Mouse (Mus musculus): ENCODE data around the gene Fto. TPM values are rescaled to one million over a fixed set of nuclear protein-coding genes. Genes with fewer than 3 reads are reported as not detected.

The Fto gene
- polyA plus RNA-seq, 1 experiment from 2014 or later: 72.1 TPM

GRCm38 (mm10) chr8:91443911-91444310 is 130.6 kb downstream of the Fto start:
- Histone ChIP-seq H3K4me1 (ENCODE audit: control insufficient read depth, insufficient read depth, low read length) (no peaks in the 10 kb centered on the region), H3K36me3 (ENCODE audit: control insufficient read depth, insufficient read depth) (no peaks in the 10 kb centered on the region), H3K4me2 (ENCODE audit: low read depth, low read length) (no peak overlapping the region), H3K9ac (ENCODE audit: low read length) (no peak overlapping the region), H3K27ac (ENCODE audit: low read length) (no peak overlapping the region), H3K4me3 (ENCODE audit: low read length) (no peak overlapping the region), H3K9me3 (replicated peaks; ENCODE audit: control insufficient read depth, low read length) (no peaks in the 10 kb centered on the region), H3K27me3 (ENCODE audit: control insufficient read depth, insufficient read depth, low read length) (no peaks in the 10 kb centered on the region)
- 63% methylated on average over 4 of the region's 4 CpGs for WGBS
- ATAC-seq (replicated peaks; ENCODE audit: extremely low read depth, insufficient read depth, low FRiP score): no peak

GRCm38 (mm10) chr8:91444636-91445410 is 131.5 kb downstream of the Fto start:
- no peak for ATAC-seq (replicated peaks; ENCODE audit: extremely low read depth, insufficient read depth, low FRiP score)
- 77% methylated on average over 11 of the region's 11 CpGs for WGBS
- H3K27ac ChIP-seq (ENCODE audit: low read length): no peak overlapping the region
- no peaks in the 10 kb centered on the region for H3K36me3 ChIP-seq (ENCODE audit: control insufficient read depth, insufficient read depth)
- no peak overlapping the region for H3K4me3 ChIP-seq (ENCODE audit: low read length)
- no peak overlapping the region for H3K4me2 ChIP-seq (ENCODE audit: low read depth, low read length)
- H3K4me1 ChIP-seq (ENCODE audit: control insufficient read depth, insufficient read depth, low read length): no peaks in the 10 kb centered on the region
- no peaks in the 10 kb centered on the region for H3K9me3 ChIP-seq (replicated peaks; ENCODE audit: control insufficient read depth, low read length)
- no peak overlapping the region for H3K9ac ChIP-seq (ENCODE audit: low read length)
- no peaks in the 10 kb centered on the region for H3K27me3 ChIP-seq (ENCODE audit: control insufficient read depth, insufficient read depth, low read length)

- Histone ChIP-seq H3K27me3 (ENCODE audit: control insufficient read depth, insufficient read depth, low read length) (no peaks in the 10 kb centered on the region), H3K9me3 (replicated peaks; ENCODE audit: control insufficient read depth, low read length) (no peaks in the 10 kb centered on the region), H3K27ac (ENCODE audit: low read length) (no peak overlapping the region), H3K36me3 (ENCODE audit: control insufficient read depth, insufficient read depth) (no peaks in the 10 kb centered on the region), H3K9ac (ENCODE audit: low read length) (no peak overlapping the region), H3K4me3 (ENCODE audit: low read length) (no peak overlapping the region), H3K4me1 (ENCODE audit: control insufficient read depth, insufficient read depth, low read length) (no peaks in the 10 kb centered on the region), H3K4me2 (ENCODE audit: low read depth, low read length) (no peak overlapping the region)
- no peak for ATAC-seq (replicated peaks; ENCODE audit: extremely low read depth, insufficient read depth, low FRiP score)
- 77% methylated on average over 10 of the region's 10 CpGs for WGBS
These were observed 132.2 kb downstream of the Fto start for GRCm38 (mm10) chr8:91445516-91445915.

GRCm38 (mm10) chr8:91446008-91446407 is 132.7 kb downstream of the Fto start:
- WGBS: 87% methylated on average over 5 of the region's 5 CpGs

GRCm38 (mm10) chr8:91448667-91449329 is 135.5 kb downstream of the Fto start:
- no peaks in the 10 kb centered on the region for H3K27me3 ChIP-seq (ENCODE audit: control insufficient read depth, insufficient read depth, low read length)
- H3K4me1 ChIP-seq (ENCODE audit: control insufficient read depth, insufficient read depth, low read length): no peaks in the 10 kb centered on the region
- no peaks in the 10 kb centered on the region for H3K9me3 ChIP-seq (replicated peaks; ENCODE audit: control insufficient read depth, low read length)
- H3K4me3 ChIP-seq (ENCODE audit: low read length): no peak overlapping the region
- no peak overlapping the region for H3K9ac ChIP-seq (ENCODE audit: low read length)
- no peaks in the 10 kb centered on the region for H3K36me3 ChIP-seq (ENCODE audit: control insufficient read depth, insufficient read depth)
- no peak for ATAC-seq (replicated peaks; ENCODE audit: extremely low read depth, insufficient read depth, low FRiP score)
- 82% methylated on average over 7 of the region's 7 CpGs for WGBS
- no peak overlapping the region for H3K27ac ChIP-seq (ENCODE audit: low read length)
- H3K4me2 ChIP-seq (ENCODE audit: low read depth, low read length): no peak overlapping the region

More at GRCm38 (mm10) chr8:91446008-91446407, 132.7 kb downstream of the Fto start:
- H3K9ac ChIP-seq (ENCODE audit: low read length): no peak overlapping the region
- no peaks in the 10 kb centered on the region for H3K36me3 ChIP-seq (ENCODE audit: control insufficient read depth, insufficient read depth)
- no peaks in the 10 kb centered on the region for H3K9me3 ChIP-seq (replicated peaks; ENCODE audit: control insufficient read depth, low read length)
- no peak overlapping the region for H3K27ac ChIP-seq (ENCODE audit: low read length)
- H3K27me3 ChIP-seq (ENCODE audit: control insufficient read depth, insufficient read depth, low read length): no peaks in the 10 kb centered on the region
- ATAC-seq (replicated peaks; ENCODE audit: extremely low read depth, insufficient read depth, low FRiP score): no peak
- no peak overlapping the region for H3K4me3 ChIP-seq (ENCODE audit: low read length)
- no peaks in the 10 kb centered on the region for H3K4me1 ChIP-seq (ENCODE audit: control insufficient read depth, insufficient read depth, low read length)
- H3K4me2 ChIP-seq (ENCODE audit: low read depth, low read length): no peak overlapping the region

- 97% methylated on average over 2 of the region's 2 CpGs for WGBS
- no peak overlapping the region for H3K27ac ChIP-seq (ENCODE audit: low read length)
These were observed 141.6 kb downstream of the Fto start for GRCm38 (mm10) chr8:91454926-91455325.

GRCm38 (mm10) chr8:91455591-91455990 is 142.3 kb downstream of the Fto start:
- H3K27me3 ChIP-seq (ENCODE audit: control insufficient read depth, insufficient read depth, low read length): no peaks in the 10 kb centered on the region
- no peaks in the 10 kb centered on the region for H3K36me3 ChIP-seq (ENCODE audit: control insufficient read depth, insufficient read depth)
- no peak overlapping the region for H3K4me3 ChIP-seq (ENCODE audit: low read length)
- H3K4me1 ChIP-seq (ENCODE audit: control insufficient read depth, insufficient read depth, low read length): no peaks in the 10 kb centered on the region
- H3K9me3 ChIP-seq (replicated peaks; ENCODE audit: control insufficient read depth, low read length): no peaks in the 10 kb centered on the region
- no peak overlapping the region for H3K9ac ChIP-seq (ENCODE audit: low read length)
- ATAC-seq (replicated peaks; ENCODE audit: extremely low read depth, insufficient read depth, low FRiP score): no peak
- H3K4me2 ChIP-seq (ENCODE audit: low read depth, low read length): no peak overlapping the region
- H3K27ac ChIP-seq (ENCODE audit: low read length): no peak overlapping the region
- WGBS: 87% methylated on average over 5 of the region's 5 CpGs

More at GRCm38 (mm10) chr8:91454926-91455325, 141.6 kb downstream of the Fto start:
- no peaks in the 10 kb centered on the region for H3K4me1 ChIP-seq (ENCODE audit: control insufficient read depth, insufficient read depth, low read length)
- H3K4me2 ChIP-seq (ENCODE audit: low read depth, low read length): no peak overlapping the region
- H3K9ac ChIP-seq (ENCODE audit: low read length): no peak overlapping the region
- H3K9me3 ChIP-seq (replicated peaks; ENCODE audit: control insufficient read depth, low read length): no peaks in the 10 kb centered on the region
- no peaks in the 10 kb centered on the region for H3K36me3 ChIP-seq (ENCODE audit: control insufficient read depth, insufficient read depth)
- ATAC-seq (replicated peaks; ENCODE audit: extremely low read depth, insufficient read depth, low FRiP score): no peak
- H3K27me3 ChIP-seq (ENCODE audit: control insufficient read depth, insufficient read depth, low read length): no peaks in the 10 kb centered on the region
- H3K4me3 ChIP-seq (ENCODE audit: low read length): no peak overlapping the region

- no peak overlapping the region for H3K27ac ChIP-seq (ENCODE audit: low read length)
- no peak overlapping the region for H3K9ac ChIP-seq (ENCODE audit: low read length)
- 74% methylated on average over 1 of the region's 1 CpGs for WGBS
- H3K27me3 ChIP-seq (ENCODE audit: control insufficient read depth, insufficient read depth, low read length): no peaks in the 10 kb centered on the region
- H3K4me1 ChIP-seq (ENCODE audit: control insufficient read depth, insufficient read depth, low read length): no peaks in the 10 kb centered on the region
- H3K36me3 ChIP-seq (ENCODE audit: control insufficient read depth, insufficient read depth): no peaks in the 10 kb centered on the region
- H3K4me2 ChIP-seq (ENCODE audit: low read depth, low read length): no peak overlapping the region
- H3K4me3 ChIP-seq (ENCODE audit: low read length): no peak overlapping the region
- H3K9me3 ChIP-seq (replicated peaks; ENCODE audit: control insufficient read depth, low read length): no peaks in the 10 kb centered on the region
- ATAC-seq (replicated peaks; ENCODE audit: extremely low read depth, insufficient read depth, low FRiP score): no peak
These were observed 144.7 kb downstream of the Fto start for GRCm38 (mm10) chr8:91458016-91458415.

GRCm38 (mm10) chr8:91460965-91461364 is 147.6 kb downstream of the Fto start:
- Histone ChIP-seq H3K4me3 (ENCODE audit: low read length) (no peak overlapping the region), H3K9ac (ENCODE audit: low read length) (no peak overlapping the region), H3K9me3 (replicated peaks; ENCODE audit: control insufficient read depth, low read length) (no peaks in the 10 kb centered on the region), H3K27ac (ENCODE audit: low read length) (no peak overlapping the region), H3K27me3 (ENCODE audit: control insufficient read depth, insufficient read depth, low read length) (no peaks in the 10 kb centered on the region), H3K4me2 (ENCODE audit: low read depth, low read length) (no peak overlapping the region), H3K36me3 (ENCODE audit: control insufficient read depth, insufficient read depth) (no peaks in the 10 kb centered on the region; the same call in 1 of the 2 replicates), H3K4me1 (ENCODE audit: control insufficient read depth, insufficient read depth, low read length) (no peaks in the 10 kb centered on the region)
- ATAC-seq (replicated peaks; ENCODE audit: extremely low read depth, insufficient read depth, low FRiP score): no peak
- 50% methylated on average over 6 of the region's 6 CpGs for WGBS

All from heart, embryonic 16.5 days (tissue).